Mouse (Mus musculus) thymus, postnatal 36 days (tissue): ENCODE measurements around the gene Galr3.
"Not testable (repeated sequence)": the region's sequence is repeated elsewhere in the genome, so short reads cannot be mapped to it uniquely, and the experiment has no call there.

Experiments used
- DNase-seq, 2 experiments: peaks; one replicate each; pipeline ENCODE4 v3.0.0; 2022; ENCODE audit warnings: mixed read lengths in 2 of 2

The Galr3 gene

DNA sequence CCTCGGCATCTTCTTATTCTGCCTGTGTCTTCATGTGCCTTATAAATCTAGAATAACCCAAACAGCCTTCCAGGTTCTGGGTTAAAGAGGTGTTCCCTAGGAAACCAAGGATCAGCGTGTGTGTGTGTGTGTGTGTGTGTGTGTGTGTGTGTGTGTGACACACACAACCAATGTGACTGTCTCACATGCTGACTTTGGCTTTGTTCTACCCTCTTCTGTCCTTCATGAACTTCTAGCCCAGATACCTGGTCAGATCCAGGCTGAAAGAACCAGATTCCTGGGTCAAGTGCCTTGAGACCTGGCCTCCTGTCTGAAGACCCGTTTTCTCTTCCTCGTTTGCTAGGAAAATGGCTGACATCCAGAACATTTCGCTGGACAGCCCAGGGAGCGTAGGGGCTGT, at the start of gene Galr3:
TSS of gene Galr3 (plus strand) at position 301 of the 400 bp plus-strand sequence.
- DNase-seq: no peak

DNA sequence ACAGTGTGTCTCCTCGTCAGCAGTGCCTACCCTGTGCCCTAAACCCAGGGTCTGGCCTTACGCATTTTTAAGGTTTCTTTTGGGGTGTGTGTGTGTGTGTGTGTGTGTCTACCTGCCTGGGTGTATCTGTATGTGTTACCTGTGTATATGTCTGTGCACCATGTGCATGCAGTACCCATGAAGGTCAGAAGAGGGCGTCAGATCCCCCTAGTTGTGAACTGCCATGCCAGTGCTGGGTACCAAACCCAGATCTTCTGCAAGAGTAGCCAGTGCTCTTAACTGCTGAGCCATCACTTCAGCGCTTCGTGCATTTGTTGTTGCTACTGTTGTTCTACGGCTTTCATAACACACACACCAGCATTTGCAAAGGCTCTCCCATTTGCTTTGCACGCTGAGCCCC, 49.5 kb upstream of the Galr3 start:
- DNase-seq: no peak

DNA sequence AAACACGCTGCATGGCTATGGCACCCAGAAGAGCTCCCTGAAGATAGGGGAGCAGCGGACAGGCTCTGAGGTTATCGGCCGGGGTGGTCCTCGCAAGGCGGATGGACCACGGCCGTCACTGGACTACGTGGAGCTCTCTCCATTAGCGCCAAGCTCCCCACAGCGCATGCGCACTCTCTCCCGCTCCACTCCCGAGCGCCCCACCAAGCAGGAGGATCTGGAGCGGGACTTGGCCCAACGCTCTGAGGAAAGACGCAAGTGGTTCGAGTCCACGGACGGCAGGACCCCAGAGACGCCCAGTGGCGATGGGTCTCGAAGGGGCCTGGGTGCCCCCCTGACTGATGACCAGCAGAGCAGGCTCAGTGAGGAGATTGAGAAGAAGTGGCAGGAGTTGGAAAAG, 48.8 kb upstream of the Galr3 start:
- DNase-seq: no peak

DNA sequence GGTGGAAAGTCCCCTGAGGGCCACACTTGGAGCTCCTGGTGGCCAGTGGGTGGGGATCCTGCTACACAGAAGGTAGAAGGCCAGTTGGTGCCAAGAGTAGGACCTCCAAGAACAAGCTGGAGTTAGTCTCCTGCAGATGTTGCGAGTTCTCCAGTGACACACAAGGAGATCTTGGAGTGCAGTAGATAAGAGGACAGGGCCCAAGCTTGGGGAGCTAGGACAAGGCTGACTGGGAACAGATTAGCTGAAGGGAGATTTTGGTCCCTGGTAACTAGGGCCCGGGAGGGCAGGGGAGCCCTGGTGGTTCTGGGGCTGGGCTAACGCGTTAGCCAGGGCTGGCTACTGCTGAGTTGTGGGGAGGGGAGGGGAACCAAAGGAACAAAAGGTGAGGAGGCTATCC, 45.8 kb upstream of the Galr3 start:
- no peak for DNase-seq

DNA sequence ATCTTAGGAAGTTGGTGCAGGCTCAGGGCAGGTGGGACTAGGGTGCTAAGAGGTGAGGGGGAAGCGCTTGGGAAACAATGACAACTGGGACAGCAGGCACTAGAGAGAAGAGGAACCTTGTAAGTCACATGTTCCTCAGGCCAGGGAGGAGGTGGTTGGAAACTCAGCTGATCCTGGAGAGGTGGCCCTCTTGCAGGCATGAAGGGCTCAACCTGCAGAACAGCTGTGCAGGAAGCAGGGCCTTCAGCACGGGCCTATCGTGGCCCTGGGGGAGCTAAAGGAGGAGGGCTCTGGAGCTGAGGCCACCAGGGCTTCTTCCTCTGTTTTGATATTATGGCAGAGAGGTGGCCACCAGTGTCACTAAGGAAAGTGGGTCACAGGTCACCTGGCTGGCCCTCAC, 45.0 kb upstream of the Galr3 start:
- peak; percentile 39 to 65 for DNase-seq

DNA sequence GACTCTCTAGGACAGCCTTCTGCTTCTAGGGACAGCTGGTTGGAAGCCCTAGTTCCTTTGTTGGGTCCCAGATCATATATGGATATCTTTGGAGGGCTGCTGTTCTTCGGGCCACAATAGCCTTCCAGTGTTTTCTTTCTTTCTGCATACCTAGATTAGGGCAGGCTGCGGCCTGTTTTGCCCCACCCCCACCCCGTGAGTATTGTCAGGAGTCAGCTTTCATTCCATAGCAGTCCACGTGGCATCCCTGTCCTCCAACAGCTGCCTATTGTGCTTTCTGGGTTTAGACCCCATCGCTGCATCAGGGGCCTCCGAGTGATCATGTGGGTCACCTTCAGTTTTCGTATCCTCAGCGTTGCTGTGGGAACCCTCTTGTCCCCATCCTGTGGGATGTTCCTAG, 43.3 kb upstream of the Galr3 start:
- no peak for DNase-seq

DNA sequence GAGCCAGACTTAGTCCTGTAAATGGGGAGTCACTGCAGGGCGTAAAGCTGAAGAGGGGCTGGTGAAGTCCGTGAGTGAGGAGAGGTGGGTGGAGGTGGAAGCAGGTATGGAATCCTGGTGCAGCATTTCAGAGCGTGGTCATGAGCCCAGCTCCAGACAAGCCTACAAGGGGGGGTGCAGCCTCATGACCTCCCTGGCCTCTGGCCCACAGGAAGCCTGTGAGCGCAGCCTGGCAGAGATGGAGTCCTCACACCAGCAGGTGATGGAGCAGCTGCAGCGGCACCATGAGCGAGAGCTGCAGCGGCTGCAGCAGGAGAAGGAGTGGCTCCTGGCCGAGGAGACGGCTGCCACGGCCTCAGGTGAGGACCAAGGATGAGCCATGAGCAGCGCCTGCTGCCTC, 42.1 kb upstream of the Galr3 start:
- DNase-seq: peak in 1 of 2 experiments; percentile 45

DNA sequence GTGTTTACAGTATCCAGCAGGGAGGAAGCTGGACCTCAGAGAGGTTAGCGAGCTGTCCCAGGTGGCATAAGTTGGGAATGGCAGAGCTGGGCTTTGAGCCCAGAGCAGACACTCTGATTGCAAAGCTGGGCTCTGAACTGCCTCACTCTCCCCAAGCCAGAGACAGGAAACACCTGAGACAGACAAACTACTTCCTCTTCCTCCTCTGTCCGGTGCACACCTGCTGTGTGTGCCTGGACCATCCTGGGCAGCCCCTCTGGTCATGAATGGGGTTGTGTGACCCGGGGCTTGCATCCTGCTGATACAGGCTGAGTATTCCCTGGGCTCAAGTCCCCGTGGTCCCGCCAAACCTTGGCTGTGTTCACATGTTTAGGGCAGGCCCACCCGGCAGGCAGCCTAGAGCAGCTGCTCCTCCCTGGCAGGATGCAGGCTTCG, 41.3 kb upstream of the Galr3 start:
- peak in 1 of 2 experiments; percentile 36 for DNase-seq

DNA sequence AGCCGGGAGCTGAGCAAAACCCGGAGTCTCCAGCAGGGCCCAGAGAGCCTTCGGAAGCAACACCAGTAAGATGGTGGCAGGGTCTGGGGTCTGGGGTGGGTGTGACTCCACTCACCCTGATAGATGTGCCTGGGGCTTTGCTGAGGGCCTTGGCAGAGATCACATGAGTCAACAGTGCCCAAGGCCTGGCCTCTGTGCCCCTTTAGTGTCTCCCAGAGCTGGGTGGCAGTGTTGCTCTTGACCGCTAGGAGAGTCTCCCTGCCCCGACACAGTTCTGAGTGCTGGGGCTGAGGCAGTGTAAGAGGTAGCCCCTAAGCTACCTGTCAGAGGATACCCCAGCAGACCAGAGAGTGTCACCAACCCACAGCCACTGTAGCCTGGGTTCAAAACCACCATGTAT, 40.1 kb upstream of the Galr3 start:
- no peak for DNase-seq

DNA sequence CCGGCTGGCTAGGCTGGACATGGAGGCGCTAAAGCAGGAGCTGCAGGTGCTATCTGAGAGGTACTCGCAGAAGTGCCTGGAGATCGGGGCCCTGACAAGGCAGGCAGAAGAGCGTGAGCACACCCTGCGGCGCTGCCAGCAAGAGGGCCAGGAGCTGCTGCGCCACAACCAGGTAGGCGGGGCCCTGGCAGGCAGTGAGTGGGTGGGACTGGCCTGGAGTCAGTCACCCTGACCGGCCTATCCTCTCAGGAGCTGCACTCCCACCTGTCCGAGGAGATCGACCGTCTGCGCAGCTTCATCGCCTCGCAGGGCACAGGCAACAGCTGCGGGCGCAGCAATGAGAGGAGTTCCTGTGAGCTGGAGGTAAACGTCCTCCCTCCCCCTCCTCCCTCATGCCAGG, 39.6 kb upstream of the Galr3 start:
- no peak for DNase-seq

DNA sequence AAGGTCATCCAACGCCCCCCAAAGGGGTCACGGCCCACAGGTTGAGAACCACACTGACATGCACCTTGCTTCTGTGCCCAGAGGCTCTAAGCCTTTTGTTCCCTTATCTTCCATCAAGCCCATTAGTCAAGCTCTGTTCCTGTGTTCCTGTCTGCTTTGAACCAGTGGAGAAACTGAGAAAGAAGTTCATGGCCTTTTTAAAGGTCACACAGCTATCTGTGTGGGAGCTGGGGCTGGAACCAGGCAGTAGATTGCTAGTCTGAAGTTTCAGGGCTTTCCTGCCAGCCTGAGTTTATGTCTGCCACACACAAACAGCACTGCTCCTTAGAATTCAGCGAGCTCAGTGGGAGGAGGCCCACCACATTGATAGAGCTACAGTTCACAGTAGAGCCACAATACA, 38.6 kb upstream of the Galr3 start:
- no peak for DNase-seq

DNA sequence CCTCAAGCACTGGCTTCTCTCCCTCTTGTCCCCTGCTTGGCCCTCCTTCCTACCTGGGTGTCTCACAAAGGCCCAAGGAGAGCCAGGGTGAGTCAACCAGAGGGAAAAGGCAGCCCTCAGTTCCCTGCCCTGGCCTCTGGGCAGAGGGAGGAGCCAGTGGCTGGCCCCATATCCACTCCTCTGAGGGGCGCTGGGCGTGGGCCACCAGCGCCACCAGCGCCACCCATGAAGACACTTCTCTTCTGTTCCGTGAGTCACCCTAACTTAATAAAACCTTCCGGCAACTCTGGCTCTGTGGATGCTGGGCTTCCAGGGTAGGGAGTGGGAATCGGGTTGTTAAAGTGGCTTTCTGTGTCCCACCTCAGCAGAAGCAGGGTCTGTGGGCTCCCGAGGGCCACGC, 36.1 kb upstream of the Galr3 start:
- no peak for DNase-seq

DNA sequence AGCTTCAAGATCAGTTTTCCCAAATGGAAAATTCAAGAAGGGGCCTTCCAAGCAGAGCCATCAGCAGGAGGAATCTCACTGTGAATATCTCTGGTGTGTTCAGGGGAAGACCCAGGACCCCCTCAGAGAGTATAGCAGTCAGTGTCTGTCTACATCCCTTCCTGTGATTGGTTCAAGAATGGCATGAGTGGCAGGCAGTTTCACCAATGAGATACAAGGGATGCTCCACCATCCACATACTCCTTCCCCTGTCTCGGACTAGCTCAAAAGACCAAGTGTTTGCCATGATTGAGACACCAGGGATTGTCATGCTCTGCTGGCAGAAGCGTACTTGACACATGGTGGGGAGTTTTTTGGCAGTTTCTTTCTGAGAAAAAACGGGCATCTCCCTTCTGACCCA, 35.0 kb upstream of the Galr3 start:
- DNase-seq: no peak

DNA sequence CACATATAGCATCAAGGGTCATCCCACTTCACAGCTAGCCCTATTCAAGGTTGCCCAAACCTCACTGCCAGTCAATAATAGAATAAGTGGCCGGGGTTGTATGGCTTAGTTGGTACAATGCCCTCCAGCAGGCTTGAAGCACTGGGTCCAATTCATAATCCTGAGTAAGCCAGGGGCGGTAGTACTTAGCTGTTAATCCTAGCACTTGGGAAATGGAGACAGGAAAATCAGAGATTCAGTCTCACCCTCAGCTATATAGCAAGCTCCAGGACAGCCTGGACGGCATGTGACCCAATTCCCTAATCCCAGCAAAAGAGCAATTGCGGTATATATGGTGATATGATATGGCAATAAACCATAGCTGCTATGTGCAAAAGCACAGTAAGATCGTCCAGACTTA, 34.6 kb upstream of the Galr3 start:
- no peak for DNase-seq

DNA sequence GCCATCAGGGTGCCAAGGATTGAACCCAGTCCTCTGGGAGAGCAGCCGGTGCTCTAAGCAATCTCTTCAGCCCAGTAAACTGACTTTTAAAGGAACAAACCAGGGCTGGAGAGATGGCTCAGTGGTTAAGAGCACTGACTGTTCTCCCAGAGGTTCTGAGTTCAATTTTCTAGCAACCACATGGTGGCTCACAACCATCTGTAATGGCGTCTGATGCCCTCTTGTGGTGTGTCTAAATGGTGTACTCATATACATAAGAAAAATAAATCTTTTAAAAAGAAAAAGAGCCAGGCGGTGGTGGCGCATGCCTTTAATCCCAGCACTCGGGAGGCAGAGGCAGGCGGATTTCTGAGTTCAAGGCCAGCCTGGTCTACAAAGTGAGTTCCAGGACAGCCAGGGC, 33.8 kb upstream of the Galr3 start:
- DNase-seq: not testable (repeated sequence)

DNA sequence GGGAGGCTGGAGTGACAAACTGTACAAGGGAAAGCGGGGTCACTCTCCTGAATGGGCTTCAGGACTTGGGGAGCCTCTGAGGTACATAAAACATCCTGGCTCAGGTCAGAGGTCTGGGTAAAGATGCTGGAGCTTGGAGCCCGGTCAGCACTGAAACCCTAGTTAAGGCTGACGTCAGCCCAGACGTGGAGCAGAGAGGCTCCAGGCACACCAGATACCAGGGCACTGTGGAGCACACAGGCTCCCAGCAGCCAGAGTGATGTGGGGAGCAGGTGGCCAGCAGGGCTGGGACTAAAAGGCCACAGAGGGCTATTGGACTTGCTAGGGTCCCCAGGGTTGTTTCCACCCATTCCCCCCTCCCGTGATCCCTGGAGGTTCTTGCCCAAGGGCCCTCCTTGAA, 32.0 kb upstream of the Galr3 start:
- no peak for DNase-seq

DNA sequence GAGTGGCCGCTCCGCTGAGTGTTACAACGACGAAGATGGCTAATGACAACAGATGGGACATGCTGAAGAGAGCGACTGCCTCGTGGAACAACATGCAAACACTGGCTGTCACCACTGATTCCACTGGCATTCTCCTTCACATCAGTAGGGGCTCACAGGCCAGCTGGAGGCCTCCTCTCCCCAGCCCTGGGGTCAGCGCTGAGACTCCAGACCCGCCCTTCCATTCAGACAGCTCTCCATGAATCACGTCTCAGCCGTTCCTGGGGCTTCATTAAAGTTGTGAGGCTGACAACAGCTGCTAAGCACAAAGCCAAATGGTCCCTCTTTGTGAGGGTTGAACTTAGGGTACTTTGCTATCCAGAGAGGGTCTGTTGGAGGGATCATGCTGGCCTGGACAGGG, 30.1 kb upstream of the Galr3 start:
- DNase-seq: no peak

DNA sequence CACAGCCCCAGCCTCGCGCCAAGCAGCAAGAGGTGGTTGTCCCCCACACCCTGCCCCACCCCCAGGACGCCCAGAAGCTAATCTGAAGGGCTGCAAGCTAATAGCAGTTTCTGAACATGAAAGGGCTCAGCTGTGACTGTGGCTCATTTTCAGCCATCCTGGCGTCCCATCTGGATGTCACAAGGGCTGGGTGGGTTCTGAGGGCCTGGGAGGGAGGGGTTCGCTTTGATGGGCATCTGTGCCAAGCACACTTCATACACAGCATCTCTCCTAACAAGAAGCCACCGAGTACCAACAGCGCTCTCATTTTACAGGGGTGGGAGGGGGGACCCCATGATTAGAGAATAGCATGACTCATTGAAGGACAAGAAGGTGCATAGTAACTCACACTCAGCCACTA, 28.3 kb upstream of the Galr3 start:
- no peak for DNase-seq

DNA sequence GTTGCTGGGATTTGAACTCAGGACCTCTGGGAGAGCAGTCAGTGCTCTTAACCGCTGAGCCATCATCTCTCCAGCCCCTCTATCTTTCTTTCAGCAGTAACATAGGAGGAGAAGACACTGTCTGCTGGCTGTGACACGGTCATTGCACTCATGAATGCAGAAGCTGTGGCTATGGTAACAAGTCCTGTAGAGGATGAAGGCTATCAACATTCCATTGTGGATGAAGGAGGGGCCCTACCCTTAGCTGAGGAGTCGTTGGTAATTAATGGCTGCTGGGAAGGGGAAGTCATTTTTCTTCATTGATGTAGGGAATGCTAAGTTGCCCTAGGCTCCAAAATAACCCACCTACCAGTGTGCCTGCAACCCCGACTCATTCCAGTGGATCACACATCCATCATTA, 23.5 kb upstream of the Galr3 start:
- no peak for DNase-seq

DNA sequence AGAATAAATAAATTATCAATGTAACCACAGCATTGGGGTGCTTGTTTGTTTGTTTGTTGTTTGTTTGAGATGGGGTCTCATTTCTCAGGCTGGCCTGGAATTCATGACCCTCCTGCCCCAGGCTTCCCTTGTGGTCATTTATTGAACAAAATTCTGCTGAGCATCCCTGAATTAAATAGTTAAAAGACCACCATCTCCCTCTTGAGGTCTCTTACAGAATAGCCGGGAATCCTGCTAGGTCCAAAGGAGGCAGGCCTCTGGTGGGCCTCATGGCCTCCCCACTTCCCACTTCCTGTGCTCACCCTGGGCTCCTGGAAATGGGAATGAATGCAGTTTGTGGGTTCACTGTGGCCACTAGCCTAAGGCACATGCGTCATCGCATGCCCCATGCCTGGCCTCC, 22.8 kb upstream of the Galr3 start:
- DNase-seq: no peak

DNA sequence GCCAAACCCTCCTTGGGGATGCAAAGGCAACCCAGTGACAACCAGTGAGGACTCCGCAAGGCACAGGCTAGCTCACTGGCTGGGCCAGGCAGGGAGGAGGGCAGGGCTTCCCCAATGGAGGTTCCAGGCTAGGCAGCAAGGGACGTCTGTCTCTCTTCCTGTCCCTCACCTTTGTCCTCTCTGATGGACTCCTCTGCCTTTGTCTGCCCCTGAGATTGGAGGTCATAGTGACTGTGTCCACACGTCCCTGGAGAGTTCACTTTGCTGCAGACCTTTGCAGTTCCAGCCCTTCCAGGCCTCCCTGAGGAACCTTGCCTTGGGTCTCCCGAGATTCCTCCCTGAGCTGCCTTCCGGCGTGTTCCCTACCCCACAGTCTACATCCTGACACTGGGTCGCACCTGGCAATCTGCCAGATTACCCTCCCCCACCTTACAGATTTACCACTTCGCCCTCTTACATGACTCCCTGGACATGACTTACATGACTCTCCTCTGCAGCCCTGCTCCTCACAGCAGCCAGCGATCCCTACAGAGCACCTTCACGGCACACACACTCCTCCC, 18.9 kb upstream of the Galr3 start:
- no peak for DNase-seq

DNA sequence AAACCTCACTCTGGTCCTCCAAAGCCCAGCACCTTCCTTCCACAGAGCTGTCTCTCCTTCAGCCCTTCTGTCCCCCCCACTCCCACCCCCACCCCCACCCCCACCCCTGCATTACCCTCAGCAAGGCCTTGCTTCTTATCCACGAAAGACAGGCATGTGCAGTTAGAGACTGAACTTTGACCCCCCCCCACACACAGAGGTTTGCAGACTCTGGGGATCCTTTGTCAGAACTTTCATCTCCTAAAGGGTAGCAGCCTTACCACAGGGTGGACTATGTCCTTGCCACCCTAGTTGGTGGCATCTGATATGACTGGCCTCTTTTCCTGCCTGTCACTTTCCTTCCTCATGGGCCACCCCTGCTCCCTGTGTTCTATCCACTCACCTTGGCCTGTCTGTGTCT, 18.3 kb upstream of the Galr3 start:
- no peak for DNase-seq

DNA sequence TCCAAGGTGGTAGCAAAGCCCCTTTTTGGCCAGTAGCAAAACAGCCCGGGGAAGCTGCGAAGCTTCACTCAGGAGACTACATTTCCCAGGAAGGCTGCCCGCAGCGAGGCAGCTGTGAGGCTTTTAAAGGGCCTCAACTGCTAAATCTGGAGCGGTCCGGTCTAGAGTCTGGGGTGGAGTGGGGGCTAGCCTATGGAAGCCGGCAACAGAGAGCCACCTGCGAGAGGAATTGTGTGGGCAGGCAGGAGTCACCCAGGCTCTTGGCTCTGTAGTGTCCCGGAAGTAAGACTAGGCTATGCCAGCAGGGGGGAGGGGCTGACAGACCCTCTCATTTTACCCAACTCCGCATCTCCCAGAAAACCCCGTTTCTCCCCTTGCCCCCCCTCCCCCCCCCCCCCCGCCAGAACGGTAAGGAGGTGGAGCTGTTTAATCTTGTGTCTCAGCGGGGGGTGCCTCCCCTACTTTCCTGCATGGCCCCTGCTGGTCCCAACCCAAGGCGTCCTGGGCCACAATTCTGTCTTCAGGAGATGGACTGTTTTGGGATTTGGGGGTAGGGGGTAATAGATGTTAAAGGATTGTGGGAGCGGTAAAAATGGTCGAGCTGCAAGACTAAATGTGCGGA, 15.9 kb upstream of the Galr3 start:
- DNase-seq: no peak

DNA sequence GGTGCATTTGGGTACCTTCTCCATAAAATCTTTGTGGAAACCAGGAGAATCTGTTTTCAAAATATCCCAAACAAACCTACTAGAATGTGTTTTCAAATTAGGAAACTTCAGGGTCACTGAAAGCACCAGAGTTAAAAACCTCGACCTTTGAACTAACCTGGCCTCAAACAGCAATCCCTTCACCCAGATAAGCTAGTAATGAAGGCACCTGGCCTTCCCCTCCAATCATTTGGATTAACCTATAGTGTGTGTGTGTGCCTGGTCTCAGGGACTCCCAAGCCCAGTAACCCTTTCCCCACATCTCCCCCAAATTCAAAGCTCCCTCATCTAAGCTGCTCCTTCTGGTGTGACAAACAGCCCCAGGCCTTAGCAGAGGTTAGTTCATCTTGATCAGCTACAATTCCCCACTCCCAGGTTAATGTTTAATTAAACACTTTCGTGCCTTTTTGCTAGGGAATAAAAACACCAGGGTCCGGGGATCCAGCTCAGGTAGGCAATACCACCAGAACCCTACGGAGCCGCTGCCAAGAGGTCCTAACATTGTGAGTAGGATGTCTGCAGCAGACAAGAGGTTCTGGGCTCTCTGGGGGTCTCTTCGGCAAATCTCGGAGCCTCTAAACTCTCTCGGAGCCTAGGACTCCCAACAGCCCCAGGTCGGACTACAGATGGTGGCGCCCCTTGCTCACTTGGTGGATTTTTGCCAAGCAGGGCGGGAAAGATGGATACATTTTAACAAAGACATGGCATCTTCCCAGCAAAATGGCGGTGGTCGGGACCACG, 15.0 kb upstream of the Galr3 start:
- no peak for DNase-seq
